Mouse (Mus musculus): ENCODE results near the gene Tirap. TPM values are rescaled to one million over a fixed set of nuclear protein-coding genes. Genes with fewer than 3 reads are reported as not detected.

Tirap gene
- polyA plus RNA-seq, 1 experiment from 2014 or later, result 3.8 TPM

- peaks cover 43% of the 10 kb centered on the region for H3K36me3 ChIP-seq
- ATAC-seq (replicated peaks), result peak; percentile 100
- peaks cover 18% of the 10 kb centered on the region for H3K4me1 ChIP-seq
- H3K4me2 ChIP-seq (replicated peaks), result peak within 1 kb of the TSS; percentile 88
- peak within 1 kb of the TSS; percentile 67 for H3K9ac ChIP-seq (replicated peaks)
- WGBS, result under 1% methylated on average over 71 of the region's 72 CpGs
- H3K27me3 ChIP-seq, result no peaks in the 10 kb centered on the region
- no peaks in the 10 kb centered on the region for H3K9me3 ChIP-seq
- H3K4me3 ChIP-seq, result peak within 1 kb of the TSS; percentile 74
- peak within 1 kb of the TSS; percentile 85 for H3K27ac ChIP-seq (replicated peaks)
Observed at GRCm38 (mm10) chr9:35210542-35211474, 10.7 kb upstream of the Tirap start, which contains the start of gene Foxred1. Gene Foxred1, minus strand, starts transcription at chr9:35211055.

- H3K4me1 ChIP-seq, result peaks cover 14% of the 10 kb centered on the region
- no peaks in the 10 kb centered on the region for H3K9me3 ChIP-seq
- H3K27me3 ChIP-seq, result no peaks in the 10 kb centered on the region
- no peak overlapping the region for H3K9ac ChIP-seq (replicated peaks)
- H3K4me2 ChIP-seq (replicated peaks), result no peak overlapping the region
- no peak overlapping the region for H3K27ac ChIP-seq (replicated peaks)
- H3K36me3 ChIP-seq, result peaks cover 25% of the 10 kb centered on the region
- H3K4me3 ChIP-seq, result no peak overlapping the region
- no peak for ATAC-seq (replicated peaks)
- 98% methylated on average over 2 of the region's 2 CpGs for WGBS
Observed at GRCm38 (mm10) chr9:35204421-35204820, 4.3 kb upstream of the Tirap start.

GRCm38 (mm10) chr9:35203536-35203935 is 3.4 kb upstream of the Tirap start:
- Histone ChIP-seq H3K4me2 (replicated peaks) (no peak overlapping the region), H3K36me3 (peaks cover 25% of the 10 kb centered on the region), H3K27me3 (no peaks in the 10 kb centered on the region), H3K9me3 (no peaks in the 10 kb centered on the region), H3K4me3 (no peak overlapping the region), H3K9ac (replicated peaks) (no peak overlapping the region), H3K4me1 (peaks cover 16% of the 10 kb centered on the region), H3K27ac (replicated peaks) (no peak overlapping the region)
- WGBS, result 74% methylated on average over 3 of the region's 3 CpGs
- no peak for ATAC-seq (replicated peaks)

GRCm38 (mm10) chr9:35200529-35201060 is 504 bp upstream of the Tirap start:
- no peak for ATAC-seq (replicated peaks)
- peak overlapping the region; percentile 86 for H3K4me2 ChIP-seq (replicated peaks)
- H3K4me3 ChIP-seq, result peak overlapping the region; percentile 64
- H3K9ac ChIP-seq (replicated peaks), result no peak overlapping the region
- no peaks in the 10 kb centered on the region for H3K9me3 ChIP-seq
- peaks cover 16% of the 10 kb centered on the region for H3K4me1 ChIP-seq
- peaks cover 10% of the 10 kb centered on the region; the same call in 1 of the 2 replicates for H3K36me3 ChIP-seq
- H3K27ac ChIP-seq (replicated peaks), result no peak overlapping the region
- WGBS, result 64% methylated on average over 9 of the region's 9 CpGs
- H3K27me3 ChIP-seq, result no peaks in the 10 kb centered on the region

- peak; percentile 53 for ATAC-seq (replicated peaks)
- H3K4me2 ChIP-seq (replicated peaks), result peak overlapping the region; percentile 86
- no peaks in the 10 kb centered on the region for H3K9me3 ChIP-seq
- WGBS, result 24% methylated on average over 18 of the region's 18 CpGs
- peak overlapping the region; percentile 68 for H3K9ac ChIP-seq (replicated peaks)
- peak overlapping the region; percentile 64 for H3K4me3 ChIP-seq
- no peaks in the 10 kb centered on the region for H3K36me3 ChIP-seq
- peak overlapping the region; percentile 32; the same call in 1 of the 2 replicates for H3K27ac ChIP-seq (replicated peaks)
- no peaks in the 10 kb centered on the region for H3K27me3 ChIP-seq
- H3K4me1 ChIP-seq, result peaks cover 16% of the 10 kb centered on the region
Observed at GRCm38 (mm10) chr9:35198945-35199771, 933 bp downstream of the Tirap start.

- Histone ChIP-seq H3K4me1 (peaks cover 16% of the 10 kb centered on the region), H3K9me3 (no peaks in the 10 kb centered on the region), H3K4me3 (no peak overlapping the region), H3K36me3 (no peaks in the 10 kb centered on the region), H3K4me2 (replicated peaks) (no peak overlapping the region), H3K27ac (replicated peaks) (no peak overlapping the region), H3K9ac (replicated peaks) (no peak overlapping the region), H3K27me3 (no peaks in the 10 kb centered on the region)
- no peak for ATAC-seq (replicated peaks)
- WGBS, result 76% methylated on average over 10 of the region's 10 CpGs
Observed at GRCm38 (mm10) chr9:35198351-35198750, 1.7 kb downstream of the Tirap start.

- no peak for ATAC-seq (replicated peaks)
- H3K9ac ChIP-seq (replicated peaks), result no peak overlapping the region
- no peaks in the 10 kb centered on the region for H3K9me3 ChIP-seq
- no peak overlapping the region for H3K27ac ChIP-seq (replicated peaks)
- no peaks in the 10 kb centered on the region for H3K27me3 ChIP-seq
- 92% methylated on average over 3 of the region's 3 CpGs for WGBS
- H3K4me2 ChIP-seq (replicated peaks), result no peak overlapping the region
- no peak overlapping the region for H3K4me3 ChIP-seq
- H3K4me1 ChIP-seq, result peaks cover 16% of the 10 kb centered on the region
- H3K36me3 ChIP-seq, result no peaks in the 10 kb centered on the region
Observed at GRCm38 (mm10) chr9:35197625-35198024, 2.5 kb downstream of the Tirap start.

- Histone ChIP-seq H3K36me3 (no peaks in the 10 kb centered on the region), H3K4me1 (peaks cover 3% of the 10 kb centered on the region), H3K27ac (replicated peaks) (no peak overlapping the region), H3K9ac (replicated peaks) (no peak overlapping the region), H3K27me3 (no peaks in the 10 kb centered on the region), H3K9me3 (no peaks in the 10 kb centered on the region), H3K4me2 (replicated peaks) (no peak overlapping the region), H3K4me3 (no peak overlapping the region)
- 96% methylated on average over 3 of the region's 3 CpGs for WGBS
- ATAC-seq (replicated peaks), result no peak
Observed at GRCm38 (mm10) chr9:35194048-35194447, 6.0 kb downstream of the Tirap start.

GRCm38 (mm10) chr9:35192983-35193542 is 7.0 kb downstream of the Tirap start:
- H3K4me1 ChIP-seq, result peaks cover 10% of the 10 kb centered on the region
- no peak overlapping the region for H3K4me3 ChIP-seq
- 85% methylated on average over 11 of the region's 11 CpGs for WGBS
- H3K27me3 ChIP-seq, result no peaks in the 10 kb centered on the region
- H3K4me2 ChIP-seq (replicated peaks), result no peak overlapping the region
- no peaks in the 10 kb centered on the region for H3K36me3 ChIP-seq
- no peak for ATAC-seq (replicated peaks)
- H3K9me3 ChIP-seq, result no peaks in the 10 kb centered on the region
- no peak overlapping the region for H3K27ac ChIP-seq (replicated peaks)
- H3K9ac ChIP-seq (replicated peaks), result no peak overlapping the region

GRCm38 (mm10) chr9:35188700-35189099 is 11.4 kb downstream of the Tirap start:
- Histone ChIP-seq H3K36me3 (no peaks in the 10 kb centered on the region), H3K4me2 (replicated peaks) (peak overlapping the region; percentile 4; the same call in 1 of the 2 replicates), H3K4me3 (no peak overlapping the region), H3K4me1 (peaks cover 10% of the 10 kb centered on the region), H3K9ac (replicated peaks) (no peak overlapping the region), H3K27me3 (no peaks in the 10 kb centered on the region), H3K9me3 (no peaks in the 10 kb centered on the region), H3K27ac (replicated peaks) (no peak overlapping the region; the same call in 1 of the 2 replicates)
- peak; percentile 68 for ATAC-seq (replicated peaks)
- WGBS, result 55% methylated on average over 22 of the region's 22 CpGs

GRCm38 (mm10) chr9:35187351-35187903 is 12.7 kb downstream of the Tirap start:
- no peaks in the 10 kb centered on the region for H3K9me3 ChIP-seq
- ATAC-seq (replicated peaks), result no peak
- H3K4me1 ChIP-seq, result peaks cover 10% of the 10 kb centered on the region
- H3K9ac ChIP-seq (replicated peaks), result no peak overlapping the region
- 86% methylated on average over 10 of the region's 10 CpGs for WGBS
- H3K27ac ChIP-seq (replicated peaks), result no peak overlapping the region
- no peak overlapping the region for H3K4me3 ChIP-seq
- H3K27me3 ChIP-seq, result no peaks in the 10 kb centered on the region
- H3K4me2 ChIP-seq (replicated peaks), result no peak overlapping the region
- no peaks in the 10 kb centered on the region for H3K36me3 ChIP-seq

Measured in forebrain, embryonic 15.5 days (tissue).